Mouse (Mus musculus) heart, postnatal 0 days (tissue): Measurements from ENCODE around the gene Nfkb1.

ENCODE experiments used
- CTCF ChIP-seq: IDR thresholded peaks from 2 replicates; pipeline ENCODE4 v1.5.1; 2016; ENCODE audit warnings: antibody characterized with exemption, control low read depth, low read depth
- EP300 ChIP-seq: IDR thresholded peaks from 2 replicates; pipeline ENCODE4 v1.6.1; 2016; ENCODE audit warnings: antibody characterized with exemption, low read depth

- TF ChIP-seq EP300 (no peak), CTCF (no peak)
Measured at GRCm38 (mm10) chr3:135629830-135630355, 61.5 kb downstream of the Nfkb1 start.
